Mouse (Mus musculus): ENCODE measurements around the gene Tspan15.

- TF ChIP-seq POLR2A (IDR thresholded peaks at IDR 0.05; ENCODE audit: low read depth, low read length) (no peak), CTCF (conservative IDR thresholded peaks at IDR 0.05; ENCODE audit: insufficient read depth, insufficient read length, low read depth, low read length) (no peak)
Measured at GRCm38 (mm10) chr10:62174533-62175313, 56.3 kb downstream of the Tspan15 start.

Data from kidney, adult 2 months (tissue).